Mouse (Mus musculus) cerebellum, adult 2 months (tissue): Measurements from ENCODE around the gene Stpg3.

ENCODE experiments used
- CTCF ChIP-seq: fragments of 200-500 bp; IDR thresholded peaks from 2 replicates; pipeline ENCODE4 v1.5.1; 2011; ENCODE audit warnings: low read depth, mild to moderate bottlenecking, control low read depth, low read length, moderate library complexity, borderline replicate concordance; ENCODE audit not compliant: insufficient read depth
- POLR2A ChIP-seq: fragments of 200-500 bp; IDR thresholded peaks from 2 replicates; pipeline ENCODE4 v1.6.1; 2011; ENCODE audit warnings: low read length, control low read depth, borderline replicate concordance; ENCODE audit not compliant: insufficient read depth

DNA sequence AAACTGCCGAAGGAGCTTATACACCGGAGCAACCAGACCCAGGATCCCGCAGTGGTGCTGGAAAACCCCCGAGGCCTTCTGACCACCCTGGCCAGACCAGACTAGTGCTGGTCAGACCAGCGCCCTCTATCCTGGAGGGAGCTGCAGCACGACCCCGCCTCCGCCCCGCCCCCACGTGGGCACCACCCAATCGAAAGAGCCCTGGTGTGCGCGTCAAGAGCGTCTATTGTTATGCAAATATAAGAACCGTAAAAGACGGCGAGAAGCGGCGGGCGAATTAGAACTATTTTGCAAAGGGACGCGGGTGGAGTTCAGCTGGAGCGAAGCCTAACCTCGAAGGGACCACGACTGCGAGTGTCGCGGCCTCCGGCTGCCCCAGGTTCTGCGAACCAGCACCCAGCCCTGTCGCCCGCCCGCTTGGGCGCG, 33.9 kb downstream of the Stpg3 start, which contains the start of gene Nrarp:
- TF ChIP-seq POLR2A (peak; percentile 17; the same call in 1 of the 2 replicates), CTCF (peak; percentile 34; the same call in 1 of the 2 replicates)
